ENCODE assay signal across 12 mouse cellular contexts in genomic region chr2:26399647-26400046, GRCm38 (mm10). TPM values are rescaled to one million over a fixed set of nuclear protein-coding genes. Genes with fewer than 3 reads are reported as not detected.
DNase-seq lines count a peak whose midpoint lies in the region; ATAC-seq and TF ChIP-seq lines count a peak whose summit lies in the region.
"Had no signal": no experiment of that assay in that cellular context is flagged by ENCODE, and none has a peak within 500 bp of the region (broad histone marks: within the 10 kb centered on the region; RNA-seq: fewer than 3 reads in every experiment).

No protein-coding gene starts in this region.

- no peaks in the 10 kb centered on the region for H3K27me3 ChIP-seq in liver, embryonic 16.5 days (ENCODE audit: control insufficient read depth, insufficient read depth, low read depth, low read length)
- H3K27me3 ChIP-seq: midbrain, embryonic 12.5 days; neural tube, embryonic 13.5 days had no signal

- no peak overlapping the region for H3K4me2 ChIP-seq in liver, embryonic 16.5 days (ENCODE audit: low read depth, low read length)
- H3K4me2 ChIP-seq: lung, embryonic 14.5 days; midbrain, embryonic 12.5 days; neural tube, embryonic 13.5 days had no signal

- H3K4me3 ChIP-seq in layer of hippocampus, adult 2 months: no peak overlapping the region
- H3K4me3 ChIP-seq in liver, embryonic 16.5 days (ENCODE audit: low read depth, low read length): no peak overlapping the region
- H3K4me3 ChIP-seq: midbrain, embryonic 12.5 days; neural tube, embryonic 13.5 days had no signal

- no peak for DNase-seq in layer of hippocampus, adult 2 months (ENCODE audit: low spot score in 2 of 2)
- DNase-seq in layer of hippocampus, adult 11-12 months (ENCODE audit: low spot score): no peak
- DNase-seq in heart, adult 11 months: peak; percentile 98
- DNase-seq in heart, postnatal 10 days: peak; percentile 71 to 78
- DNase-seq in thymus, postnatal 4 days: no peak
- DNase-seq in right cerebral cortex, postnatal 36 days (ENCODE audit: low spot score in 2 of 2): no peak
- DNase-seq: cerebellum, adult 9-10 months; lung, embryonic 14.5 days had no signal

- H3K27ac ChIP-seq in layer of hippocampus, adult 2 months: 0 out of 2 replicates have a peak overlapping the region, but pooled peaks have one; percentile 5
- no peak overlapping the region for H3K27ac ChIP-seq in liver, embryonic 16.5 days (ENCODE audit: low read length)
- H3K27ac ChIP-seq: midbrain, embryonic 12.5 days; neural tube, embryonic 13.5 days had no signal

- H3K36me3 ChIP-seq in liver, embryonic 16.5 days (ENCODE audit: control insufficient read depth, insufficient read depth): peaks cover 33% of the 10 kb centered on the region

- H3K9ac ChIP-seq in liver, embryonic 16.5 days (ENCODE audit: low read depth, low read length): no peak overlapping the region
- H3K9ac ChIP-seq: lung, embryonic 14.5 days; midbrain, embryonic 12.5 days; neural tube, embryonic 13.5 days had no signal

- 64% methylated on average over 5 of the region's 5 CpGs for WGBS in liver, embryonic 16.5 days (ENCODE audit: insufficient replicate concordance)

- no peaks in the 10 kb centered on the region for H3K9me3 ChIP-seq in liver, embryonic 16.5 days (replicated peaks; ENCODE audit: control insufficient read depth, low read length)
- H3K9me3 ChIP-seq: midbrain, embryonic 12.5 days; neural tube, embryonic 13.5 days had no signal

- ATAC-seq in liver, embryonic 16.5 days (ENCODE audit: low read depth): peak; percentile 70
- ATAC-seq: hindbrain, embryonic 16.5 days had no signal

- H3K4me1 ChIP-seq in liver, embryonic 16.5 days (ENCODE audit: control insufficient read depth, low read depth, low read length): peaks cover 5% of the 10 kb centered on the region
- H3K4me1 ChIP-seq: midbrain, embryonic 12.5 days had no signal

- TF ChIP-seq CTCF in layer of hippocampus, adult 2 months (conservative IDR thresholded peaks at IDR 0.05): no peak

- intact Hi-C loops in heart, postnatal 10 days (cut with DNase I): no loop called here

RNA-seq across cellular contexts. Expression of gene Inpp5e, which starts 9.4 kb away (rescaled TPM):
- 10 to 100 TPM; 22.2 to 25.1 TPM for total RNA-seq in layer of hippocampus, adult 2 months (2021)
- total RNA-seq in heart, postnatal 10 days (2021): 10 to 100 TPM; 15.3 to 17.1 TPM
- 5.2 and 5.8 TPM in 2 replicates for polyA plus RNA-seq in liver, embryonic 16.5 days (2015; fragmentation: Nextera tagmentation; extraction: Ambion mirVana)

RNA-seq across cellular contexts. Expression of gene Pmpca, which starts 10.5 kb away (rescaled TPM):
- 100 to 1,000 TPM in 1 of 2 experiments, 10 to 100 TPM in 1; 89.2 to 100 TPM for total RNA-seq in layer of hippocampus, adult 2 months (2021)
- 100 to 1,000 TPM; 116 to 130 TPM for total RNA-seq in heart, postnatal 10 days (2021)
- 55.8 and 57.6 TPM in 2 replicates for polyA plus RNA-seq in liver, embryonic 16.5 days (2015; fragmentation: Nextera tagmentation; extraction: Ambion mirVana)

RNA-seq across cellular contexts. Expression of gene Entr1, which starts 10.5 kb away (rescaled TPM):
- total RNA-seq in layer of hippocampus, adult 2 months (2021): 100 to 1,000 TPM; 159 to 168 TPM
- 10 to 100 TPM; 58.5 to 58.8 TPM for total RNA-seq in heart, postnatal 10 days (2021)
- polyA plus RNA-seq in liver, embryonic 16.5 days (2015; fragmentation: Nextera tagmentation; extraction: Ambion mirVana): 34.1 and 34.4 TPM in 2 replicates

RNA-seq across cellular contexts. Expression of gene Snapc4, which starts 19.2 kb away (rescaled TPM):
- 10 to 100 TPM; 72.5 to 88.9 TPM for total RNA-seq in layer of hippocampus, adult 2 months (2021)
- 10 to 100 TPM; 13.0 to 15.5 TPM for total RNA-seq in heart, postnatal 10 days (2021)
- polyA plus RNA-seq in liver, embryonic 16.5 days (2015; fragmentation: Nextera tagmentation; extraction: Ambion mirVana): 7.1 and 10.0 TPM in 2 replicates

RNA-seq across cellular contexts. Expression of gene Card9, which starts 38.9 kb away (rescaled TPM):
- total RNA-seq in layer of hippocampus, adult 2 months (2021): 1 to 10 TPM; 1.5 to 2.1 TPM
- total RNA-seq in heart, postnatal 10 days (2021): 1 to 10 TPM; 1.2 to 1.3 TPM
- 1.7 and 3.0 TPM in 2 replicates for polyA plus RNA-seq in liver, embryonic 16.5 days (2015; fragmentation: Nextera tagmentation; extraction: Ambion mirVana)

Comparison
In these comparisons a context has a peak if more than half of its experiments do, and no peak if none do; other contexts are left out.
1. DNase-seq: peak in heart, adult 11 months (single experiment) and heart, postnatal 10 days (2 of 2); none in layer of hippocampus, adult 2 months (0 of 2), layer of hippocampus, adult 11-12 months (single experiment), thymus, postnatal 4 days (single experiment) and right cerebral cortex, postnatal 36 days (0 of 2).